Mouse (Mus musculus) hindbrain, embryonic 13.5 days (tissue): Measurements from ENCODE around the gene Igll1. TPM values are rescaled to one million over a fixed set of nuclear protein-coding genes. Genes with fewer than 3 reads are reported as not detected.
"Not testable (repeated sequence)": the region's sequence is repeated elsewhere in the genome, so short reads cannot be mapped to it uniquely, and the experiment has no call there.

ENCODE experiments used
- ATAC-seq: fragments of 200-750 bp; cut with Nextera tagmentation; 2 replicates; pipeline ENCODE4 v1.8.0; 2017; ENCODE audit warnings: moderate TSS enrichment; ENCODE audit not compliant: low FRiP score
- H3K27ac ChIP-seq: fragments of 300-500 bp; sonication (generic); 2 replicates; pipeline ENCODE4 v1.5.1; 2015; ENCODE audit warnings: inconsistent platforms, mild to moderate bottlenecking, moderate library complexity
- H3K27me3 ChIP-seq: fragments of 300-500 bp; sonication (generic); 2 replicates; pipeline ENCODE4 v1.6.1; 2015; ENCODE audit warnings: mild to moderate bottlenecking, inconsistent platforms
- H3K36me3 ChIP-seq: fragments of 300-500 bp; sonication (generic); 2 replicates; pipeline ENCODE4 v1.6.1; 2015; ENCODE audit warnings: mild to moderate bottlenecking, inconsistent platforms
- H3K4me1 ChIP-seq: fragments of 300-500 bp; sonication (generic); replicated peaks from 2 replicates; pipeline ENCODE4 v1.6.1; 2015; ENCODE audit warnings: inconsistent platforms
- H3K4me2 ChIP-seq: fragments of 300-500 bp; sonication (generic); 2 replicates; pipeline ENCODE4 v1.6.1; 2015; ENCODE audit warnings: inconsistent platforms, mild to moderate bottlenecking, moderate library complexity
- H3K4me3 ChIP-seq: fragments of 300-500 bp; sonication (generic); 2 replicates; pipeline ENCODE4 v1.5.1; 2015; ENCODE audit warnings: mild to moderate bottlenecking, inconsistent platforms
- H3K9ac ChIP-seq: fragments of 300-500 bp; sonication (generic); 2 replicates; pipeline ENCODE4 v1.6.1; 2015; ENCODE audit warnings: mild to moderate bottlenecking, inconsistent platforms
- H3K9me3 ChIP-seq: fragments of 300-500 bp; sonication (generic); 2 replicates; pipeline ENCODE4 v1.6.1; 2016; ENCODE audit warnings: inconsistent platforms
- WGBS: fragments of 180-500 bp; shearing (Covaris S2); methylation state at CpG from one replicate; pipeline ENCODE4 v1.1.7; 2015; 5-methylcytosine and 5-hydroxymethylcytosine counted together
- polyA plus RNA-seq: library from polyadenylated mRNA; unstranded; fragments of >200 nt; fragmentation: Nextera tagmentation; extraction: Ambion mirVana; gene quantifications from 2 replicates; pipeline ENCODE4 v1.2.1, GENCODE M21; 2015

Gene Igll1
- polyA plus RNA-seq, 1 experiment from 2014 or later: 0.14 TPM

- Histone ChIP-seq H3K9ac (peak within 1 kb of the TSS; percentile 92), H3K4me2 (peak within 1 kb of the TSS; percentile 76), H3K27ac (peak within 1 kb of the TSS; percentile 95), H3K36me3 (peaks cover 12% of the 10 kb centered on the region), H3K27me3 (no peaks in the 10 kb centered on the region), H3K4me1 (peaks cover 17% of the 10 kb centered on the region), H3K9me3 (no peaks in the 10 kb centered on the region), H3K4me3 (peak within 1 kb of the TSS; percentile 81)
- peak; percentile 97 for ATAC-seq
- under 1% methylated on average over 49 of the region's 49 CpGs for WGBS
These were observed 7.0 kb upstream of the Igll1 start, which contains the start of the genes Top3b and Vpreb1 for GRCm38 (mm10) chr16:16870617-16871331. TSS of gene Top3b (plus strand) at chr16:16870736. TSS of gene Vpreb1 (minus strand) at chr16:16870843.

GRCm38 (mm10) chr16:16870241-16870616 is 6.4 kb upstream of the Igll1 start:
- H3K27me3 ChIP-seq: no peaks in the 10 kb centered on the region
- H3K4me2 ChIP-seq: peak overlapping the region; percentile 76
- peak overlapping the region; percentile 81 for H3K4me3 ChIP-seq
- WGBS: 38% methylated on average over 7 of the region's 7 CpGs
- peak overlapping the region; percentile 95 for H3K27ac ChIP-seq
- peaks cover 17% of the 10 kb centered on the region for H3K4me1 ChIP-seq
- H3K36me3 ChIP-seq: peaks cover 8% of the 10 kb centered on the region
- no peaks in the 10 kb centered on the region for H3K9me3 ChIP-seq
- H3K9ac ChIP-seq: peak overlapping the region; percentile 92; the same call in 1 of the 2 replicates
- ATAC-seq: peak; percentile 75

GRCm38 (mm10) chr16:16865696-16866561 is 2.1 kb upstream of the Igll1 start:
- H3K36me3 ChIP-seq: no peaks in the 10 kb centered on the region
- no peak overlapping the region for H3K9ac ChIP-seq
- ATAC-seq: no peak
- no peaks in the 10 kb centered on the region for H3K9me3 ChIP-seq
- H3K4me3 ChIP-seq: no peak overlapping the region
- no peak overlapping the region for H3K27ac ChIP-seq
- H3K27me3 ChIP-seq: no peaks in the 10 kb centered on the region
- no peak overlapping the region for H3K4me2 ChIP-seq
- no peaks in the 10 kb centered on the region for H3K4me1 ChIP-seq
- WGBS: 56% methylated on average over 4 of the region's 5 CpGs

GRCm38 (mm10) chr16:16865217-16865616 is 1.4 kb upstream of the Igll1 start:
- no peak for ATAC-seq
- H3K4me3 ChIP-seq: no peak overlapping the region
- no peaks in the 10 kb centered on the region for H3K36me3 ChIP-seq
- no peaks in the 10 kb centered on the region for H3K27me3 ChIP-seq
- H3K27ac ChIP-seq: no peak overlapping the region
- no peaks in the 10 kb centered on the region for H3K9me3 ChIP-seq
- no peaks in the 10 kb centered on the region for H3K4me1 ChIP-seq
- H3K4me2 ChIP-seq: no peak overlapping the region
- H3K9ac ChIP-seq: no peak overlapping the region

- Histone ChIP-seq H3K4me3 (no peak overlapping the region), H3K27me3 (no peaks in the 10 kb centered on the region), H3K4me1 (no peaks in the 10 kb centered on the region), H3K9me3 (no peaks in the 10 kb centered on the region), H3K9ac (no peak overlapping the region), H3K27ac (no peak overlapping the region), H3K4me2 (no peak overlapping the region), H3K36me3 (no peaks in the 10 kb centered on the region)
- 80% methylated on average over 3 of the region's 3 CpGs for WGBS
- ATAC-seq: no peak
These were observed 1.5 kb downstream of the Igll1 start for GRCm38 (mm10) chr16:16862288-16862687.

- Histone ChIP-seq H3K9ac (no peak overlapping the region), H3K9me3 (no peaks in the 10 kb centered on the region), H3K27me3 (no peaks in the 10 kb centered on the region), H3K4me3 (no peak overlapping the region), H3K36me3 (no peaks in the 10 kb centered on the region), H3K4me2 (no peak overlapping the region), H3K4me1 (no peaks in the 10 kb centered on the region), H3K27ac (no peak overlapping the region)
- WGBS: 83% methylated on average over 13 of the region's 13 CpGs
- no peak for ATAC-seq
These were observed 6.9 kb downstream of the Igll1 start for GRCm38 (mm10) chr16:16856731-16857476.

- 85% methylated on average over 9 of the region's 9 CpGs for WGBS
- H3K36me3 ChIP-seq, H3K27me3 ChIP-seq, ATAC-seq, H3K4me1 ChIP-seq, H3K9ac ChIP-seq, H3K4me2 ChIP-seq, H3K27ac ChIP-seq, H3K9me3 ChIP-seq, H3K4me3 ChIP-seq: not testable (repeated sequence)
These were observed 7.7 kb downstream of the Igll1 start for GRCm38 (mm10) chr16:16856054-16856453.

- no peak for ATAC-seq
- no peak overlapping the region for H3K27ac ChIP-seq
- 97% methylated on average over 1 of the region's 1 CpGs for WGBS
- no peaks in the 10 kb centered on the region for H3K4me1 ChIP-seq
- H3K36me3 ChIP-seq: no peaks in the 10 kb centered on the region
- H3K9me3 ChIP-seq: no peaks in the 10 kb centered on the region
- H3K4me2 ChIP-seq: no peak overlapping the region
- H3K27me3 ChIP-seq: no peaks in the 10 kb centered on the region
- H3K9ac ChIP-seq: no peak overlapping the region
- H3K4me3 ChIP-seq: no peak overlapping the region
These were observed 8.2 kb downstream of the Igll1 start for GRCm38 (mm10) chr16:16855541-16855940.

GRCm38 (mm10) chr16:16854836-16855235 is 8.9 kb downstream of the Igll1 start:
- ATAC-seq: no peak
- no peak overlapping the region for H3K4me2 ChIP-seq
- no peaks in the 10 kb centered on the region for H3K4me1 ChIP-seq
- H3K9me3 ChIP-seq: no peaks in the 10 kb centered on the region
- H3K27me3 ChIP-seq: no peaks in the 10 kb centered on the region
- no peaks in the 10 kb centered on the region for H3K36me3 ChIP-seq
- WGBS: 33% methylated on average over 6 of the region's 6 CpGs
- H3K4me3 ChIP-seq: no peak overlapping the region
- no peak overlapping the region for H3K27ac ChIP-seq
- no peak overlapping the region for H3K9ac ChIP-seq

GRCm38 (mm10) chr16:16852411-16852810 is 11.4 kb downstream of the Igll1 start:
- WGBS: 81% methylated on average over 3 of the region's 3 CpGs
- H3K9me3 ChIP-seq: no peaks in the 10 kb centered on the region
- H3K36me3 ChIP-seq: no peaks in the 10 kb centered on the region
- no peak overlapping the region for H3K4me3 ChIP-seq
- no peaks in the 10 kb centered on the region for H3K27me3 ChIP-seq
- no peak overlapping the region for H3K27ac ChIP-seq
- H3K9ac ChIP-seq: no peak overlapping the region
- no peak overlapping the region for H3K4me2 ChIP-seq
- ATAC-seq: no peak
- H3K4me1 ChIP-seq: no peaks in the 10 kb centered on the region

GRCm38 (mm10) chr16:16849196-16849595 is 14.6 kb downstream of the Igll1 start:
- Histone ChIP-seq H3K4me3 (no peak overlapping the region), H3K4me1 (no peaks in the 10 kb centered on the region), H3K9ac (no peak overlapping the region), H3K4me2 (no peak overlapping the region), H3K27me3 (no peaks in the 10 kb centered on the region), H3K36me3 (no peaks in the 10 kb centered on the region), H3K27ac (no peak overlapping the region), H3K9me3 (no peaks in the 10 kb centered on the region)
- ATAC-seq: no peak

- Histone ChIP-seq H3K27me3 (no peaks in the 10 kb centered on the region), H3K9ac (no peak overlapping the region), H3K27ac (no peak overlapping the region), H3K36me3 (no peaks in the 10 kb centered on the region), H3K4me3 (peak overlapping the region; percentile 66), H3K9me3 (no peaks in the 10 kb centered on the region), H3K4me2 (peak overlapping the region; percentile 78), H3K4me1 (peaks cover 2% of the 10 kb centered on the region)
- ATAC-seq: peak; percentile 26; the same call in 1 of the 2 replicates
- 90% methylated on average over 3 of the region's 3 CpGs for WGBS
These were observed 34.1 kb downstream of the Igll1 start for GRCm38 (mm10) chr16:16829671-16830070.
